Mouse (Mus musculus) cortical plate, adult 2 months (tissue): ENCODE data around the gene C330007P06Rik.

ENCODE experiments used
- CTCF ChIP-seq: fragments of 200-500 bp; IDR thresholded peaks from 2 replicates; pipeline ENCODE4 v1.5.1; 2011; ENCODE audit warnings: mild to moderate bottlenecking, control low read depth, low read length; ENCODE audit not compliant: insufficient read depth; ENCODE audit errors: extremely low read depth
- POLR2A ChIP-seq: fragments of 200-500 bp; IDR thresholded peaks from 2 replicates; pipeline ENCODE4 v1.6.1; 2011; ENCODE audit warnings: mild to moderate bottlenecking, low read length, control low read depth; ENCODE audit not compliant: insufficient read depth; ENCODE audit errors: extremely low read depth

GRCm38 (mm10) chrX:36794571-36794970, 79.3 kb downstream of the C330007P06Rik start:
- no peak for TF ChIP-seq CTCF
- no peak for TF ChIP-seq POLR2A
